Mouse (Mus musculus) adrenal gland, postnatal 4 days (tissue): ENCODE results near the gene Ncoa7. TPM values are rescaled to one million over a fixed set of nuclear protein-coding genes. Genes with fewer than 3 reads are reported as not detected.

Experiments
- DNase-seq, 2 experiments: peaks; one replicate each; pipeline ENCODE4 v3.0.0; 2021 to 2022; ENCODE audit warnings: low spot score in 2 of 2, mixed read lengths in 2 of 2
- total RNA-seq, 2 experiments: library from RNA; stranded (reverse); gene quantifications; 2 replicates each; pipeline ENCODE4 v1.2.3; 2021

Ncoa7 gene
- total RNA-seq, 2 experiments from 2014 or later: 47.9 to 49.3 TPM

GRCm38 (mm10) chr10:30600094-30600534 lies 203.0 kb downstream of the Ncoa7 start:
- DNase-seq: no peak

- DNase-seq: no peak
These were observed 216.1 kb downstream of the Ncoa7 start for GRCm38 (mm10) chr10:30587037-30587436.

- DNase-seq: no peak
These were observed 217.4 kb downstream of the Ncoa7 start for GRCm38 (mm10) chr10:30585691-30586090.

Other genes starting within 250 kb of the Ncoa7 start
- gene Trmt11, start 202.6 kb downstream of the Ncoa7 start, total RNA-seq: 10 to 100 TPM; 10.8 to 13.1 TPM
- gene Hint3, start 173.7 kb downstream of the Ncoa7 start, total RNA-seq: 10 to 100 TPM; 28.5 to 30.9 TPM
- 1 to 10 TPM; 3.8 to 5.3 TPM for gene Hey2, start 39.5 kb upstream of the Ncoa7 start, total RNA-seq